Mouse (Mus musculus): ENCODE results near the gene Cnpy4. TPM values are rescaled to one million over a fixed set of nuclear protein-coding genes. Genes with fewer than 3 reads are reported as not detected.

Gene Cnpy4
- polyA plus RNA-seq, 1 experiment from 2014 or later: 34.7 TPM

GRCm38 (mm10) chr5:138219864-138220263, 32.6 kb downstream of the Cnpy4 start:
- no peak overlapping the region for H3K4me2 ChIP-seq (replicated peaks)
- H3K27ac ChIP-seq (replicated peaks): no peak overlapping the region
- no peaks in the 10 kb centered on the region for H3K36me3 ChIP-seq
- no peak for ATAC-seq (replicated peaks)
- no peaks in the 10 kb centered on the region for H3K9me3 ChIP-seq
- no peak overlapping the region for H3K4me3 ChIP-seq
- 76% methylated on average over 2 of the region's 2 CpGs for WGBS
- H3K9ac ChIP-seq (replicated peaks): no peak overlapping the region
- no peaks in the 10 kb centered on the region for H3K4me1 ChIP-seq
- H3K27me3 ChIP-seq: no peaks in the 10 kb centered on the region

- Histone ChIP-seq H3K9me3 (no peaks in the 10 kb centered on the region), H3K27ac (replicated peaks) (no peak overlapping the region), H3K36me3 (no peaks in the 10 kb centered on the region), H3K4me1 (no peaks in the 10 kb centered on the region), H3K4me2 (replicated peaks) (no peak overlapping the region), H3K27me3 (no peaks in the 10 kb centered on the region), H3K9ac (replicated peaks) (no peak overlapping the region), H3K4me3 (no peak overlapping the region)
- ATAC-seq (replicated peaks): no peak
- WGBS: 22% methylated on average over 4 of the region's 4 CpGs
These were observed 34.8 kb downstream of the Cnpy4 start for GRCm38 (mm10) chr5:138222111-138222510.

- no peak overlapping the region for H3K9ac ChIP-seq (replicated peaks)
- H3K4me2 ChIP-seq (replicated peaks): no peak overlapping the region
- H3K27me3 ChIP-seq: no peaks in the 10 kb centered on the region
- H3K4me1 ChIP-seq: no peaks in the 10 kb centered on the region
- H3K9me3 ChIP-seq: no peaks in the 10 kb centered on the region
- no peak overlapping the region for H3K4me3 ChIP-seq
- no peaks in the 10 kb centered on the region for H3K36me3 ChIP-seq
- WGBS: 62% methylated on average over 3 of the region's 3 CpGs
- H3K27ac ChIP-seq (replicated peaks): no peak overlapping the region
- ATAC-seq (replicated peaks): no peak
These were observed 36.0 kb downstream of the Cnpy4 start for GRCm38 (mm10) chr5:138223287-138223686.

- Histone ChIP-seq H3K9me3 (no peaks in the 10 kb centered on the region), H3K27me3 (no peaks in the 10 kb centered on the region), H3K36me3 (no peaks in the 10 kb centered on the region), H3K4me2 (replicated peaks) (no peak within 1 kb of the TSS), H3K27ac (replicated peaks) (no peak within 1 kb of the TSS), H3K4me1 (no peaks in the 10 kb centered on the region), H3K4me3 (no peak within 1 kb of the TSS), H3K9ac (replicated peaks) (no peak within 1 kb of the TSS)
- ATAC-seq (replicated peaks): no peak
- WGBS: 58% methylated on average over 2 of the region's 2 CpGs
These were observed 38.4 kb downstream of the Cnpy4 start, which contains the start of gene Nxpe5 for GRCm38 (mm10) chr5:138225700-138226099. Nxpe5 (plus strand) TSS chr5:138225898.

GRCm38 (mm10) chr5:138226491-138226890, 39.2 kb downstream of the Cnpy4 start:
- Histone ChIP-seq H3K4me1 (no peaks in the 10 kb centered on the region), H3K36me3 (no peaks in the 10 kb centered on the region), H3K9ac (replicated peaks) (no peak overlapping the region), H3K27ac (replicated peaks) (no peak overlapping the region), H3K9me3 (no peaks in the 10 kb centered on the region), H3K27me3 (no peaks in the 10 kb centered on the region), H3K4me2 (replicated peaks) (no peak overlapping the region), H3K4me3 (no peak overlapping the region)
- ATAC-seq (replicated peaks): no peak
- 88% methylated on average over 4 of the region's 4 CpGs for WGBS

- Histone ChIP-seq H3K27me3 (no peaks in the 10 kb centered on the region), H3K4me3 (no peak overlapping the region), H3K27ac (replicated peaks) (no peak overlapping the region), H3K36me3 (no peaks in the 10 kb centered on the region), H3K4me1 (no peaks in the 10 kb centered on the region), H3K4me2 (replicated peaks) (no peak overlapping the region), H3K9me3 (no peaks in the 10 kb centered on the region), H3K9ac (replicated peaks) (no peak overlapping the region)
- no peak for ATAC-seq (replicated peaks)
- WGBS: 80% methylated on average over 2 of the region's 2 CpGs
These were observed 40.1 kb downstream of the Cnpy4 start for GRCm38 (mm10) chr5:138227367-138227766.

GRCm38 (mm10) chr5:138228026-138228425, 40.7 kb downstream of the Cnpy4 start:
- WGBS: 56% methylated on average over 3 of the region's 3 CpGs

GRCm38 (mm10) chr5:138229511-138229910, 42.2 kb downstream of the Cnpy4 start:
- 95% methylated on average over 3 of the region's 3 CpGs for WGBS
- Histone ChIP-seq H3K27me3 (no peaks in the 10 kb centered on the region), H3K27ac (replicated peaks) (no peak overlapping the region), H3K36me3 (no peaks in the 10 kb centered on the region), H3K4me2 (replicated peaks) (no peak overlapping the region), H3K4me3 (no peak overlapping the region), H3K9me3 (no peaks in the 10 kb centered on the region), H3K9ac (replicated peaks) (no peak overlapping the region), H3K4me1 (no peaks in the 10 kb centered on the region)
- no peak for ATAC-seq (replicated peaks)

More at GRCm38 (mm10) chr5:138228026-138228425, 40.7 kb downstream of the Cnpy4 start:
- Histone ChIP-seq H3K27me3 (no peaks in the 10 kb centered on the region), H3K27ac (replicated peaks) (no peak overlapping the region), H3K4me2 (replicated peaks) (no peak overlapping the region), H3K9ac (replicated peaks) (no peak overlapping the region), H3K4me3 (no peak overlapping the region), H3K4me1 (no peaks in the 10 kb centered on the region), H3K9me3 (no peaks in the 10 kb centered on the region), H3K36me3 (no peaks in the 10 kb centered on the region)
- ATAC-seq (replicated peaks): no peak

- Histone ChIP-seq H3K27me3 (no peaks in the 10 kb centered on the region), H3K9me3 (no peaks in the 10 kb centered on the region), H3K27ac (replicated peaks) (no peak overlapping the region), H3K4me3 (no peak overlapping the region), H3K9ac (replicated peaks) (no peak overlapping the region), H3K4me2 (replicated peaks) (no peak overlapping the region), H3K36me3 (no peaks in the 10 kb centered on the region), H3K4me1 (no peaks in the 10 kb centered on the region)
- ATAC-seq (replicated peaks): no peak
- WGBS: 91% methylated on average over 2 of the region's 2 CpGs
These were observed 46.5 kb downstream of the Cnpy4 start for GRCm38 (mm10) chr5:138233778-138234177.

GRCm38 (mm10) chr5:138234224-138234623, 46.9 kb downstream of the Cnpy4 start:
- no peaks in the 10 kb centered on the region for H3K4me1 ChIP-seq
- H3K27me3 ChIP-seq: no peaks in the 10 kb centered on the region
- H3K9ac ChIP-seq (replicated peaks): no peak overlapping the region
- H3K4me3 ChIP-seq: no peak overlapping the region
- no peak for ATAC-seq (replicated peaks)
- H3K4me2 ChIP-seq (replicated peaks): no peak overlapping the region
- no peak overlapping the region for H3K27ac ChIP-seq (replicated peaks)
- no peaks in the 10 kb centered on the region for H3K36me3 ChIP-seq
- no peaks in the 10 kb centered on the region for H3K9me3 ChIP-seq

GRCm38 (mm10) chr5:138241511-138241910, 54.2 kb downstream of the Cnpy4 start:
- H3K9ac ChIP-seq (replicated peaks): no peak overlapping the region
- no peak overlapping the region for H3K4me2 ChIP-seq (replicated peaks)
- H3K27me3 ChIP-seq: no peaks in the 10 kb centered on the region
- H3K4me1 ChIP-seq: no peaks in the 10 kb centered on the region
- H3K27ac ChIP-seq (replicated peaks): no peak overlapping the region
- no peak for ATAC-seq (replicated peaks)
- no peaks in the 10 kb centered on the region for H3K36me3 ChIP-seq
- 47% methylated on average over 2 of the region's 2 CpGs for WGBS
- H3K9me3 ChIP-seq: no peaks in the 10 kb centered on the region
- no peak overlapping the region for H3K4me3 ChIP-seq

All from forebrain, embryonic 15.5 days (tissue).